Mouse (Mus musculus) stomach, postnatal 0 days (tissue): ENCODE measurements at regions not wholly inside any gene's neighbourhood (a gene's known extent, or its start where the extent isn't known, plus 50 kb on each side); places are given as distances from the start of the nearest gene placed in this dataset.

ENCODE experiments used
- ATAC-seq: fragments of 200-750 bp; cut with Nextera tagmentation; 2 replicates; pipeline ENCODE4 v1.8.0; 2017; ENCODE audit not compliant: low FRiP score, low TSS enrichment
- DNase-seq: peaks from one replicate; pipeline ENCODE4 v3.0.0-alpha.2; 2016; ENCODE audit warnings: low spot score
- H3K27ac ChIP-seq: fragments of 300-500 bp; sonication (generic); replicated peaks from 2 replicates; pipeline ENCODE4 v1.5.1; 2014; ENCODE audit warnings: mild to moderate bottlenecking, control low read depth
- H3K27me3 ChIP-seq: fragments of 300-500 bp; sonication (generic); 2 replicates; pipeline ENCODE4 v1.6.1; 2014; ENCODE audit warnings: low read length; ENCODE audit not compliant: control insufficient read depth, insufficient read depth
- H3K36me3 ChIP-seq: fragments of 300-500 bp; sonication (generic); 2 replicates; pipeline ENCODE4 v1.6.1; 2014; ENCODE audit warnings: low read length, mixed read lengths; ENCODE audit not compliant: control insufficient read depth, insufficient read depth
- H3K4me1 ChIP-seq: fragments of 300-500 bp; sonication (generic); replicated peaks from 2 replicates; pipeline ENCODE4 v1.6.1; 2014; ENCODE audit warnings: antibody characterized with exemption; ENCODE audit not compliant: control insufficient read depth, insufficient read depth
- H3K4me2 ChIP-seq: fragments of 300-500 bp; sonication (generic); replicated peaks from 2 replicates; pipeline ENCODE4 v1.6.1; 2014; ENCODE audit warnings: low read depth, mild to moderate bottlenecking, control low read depth, moderate library complexity
- H3K4me3 ChIP-seq: fragments of 300-500 bp; sonication (generic); 2 replicates; pipeline ENCODE4 v1.5.1; 2014; ENCODE audit warnings: low read depth, low read length, control low read depth
- H3K9ac ChIP-seq: fragments of 300-500 bp; sonication (generic); 2 replicates; pipeline ENCODE4 v1.6.1; 2014; ENCODE audit warnings: mild to moderate bottlenecking, low read length, control low read depth, mixed read lengths
- H3K9me3 ChIP-seq: fragments of 300-500 bp; sonication (generic); 2 replicates; pipeline ENCODE4 v1.6.1; 2016; ENCODE audit warnings: low read length; ENCODE audit not compliant: control insufficient read depth
- CTCF ChIP-seq: IDR thresholded peaks from 2 replicates; pipeline ENCODE4 v1.5.1; 2016; ENCODE audit warnings: antibody characterized with exemption, low read depth, mild to moderate bottlenecking, moderate library complexity
- EP300 ChIP-seq: optimal IDR thresholded peaks from 2 replicates; pipeline ENCODE3; 2016; ENCODE audit warnings: antibody characterized with exemption
- WGBS: fragments of 180-500 bp; shearing (Covaris S2); extraction: QIAGEN DNeasy Blood & Tissue Kit; methylation state at CpG from one replicate; pipeline ENCODE4 v1.1.7; 2014; 5-methylcytosine and 5-hydroxymethylcytosine counted together

- no peak for TF ChIP-seq EP300
- TF ChIP-seq CTCF: no peak
- H3K27ac ChIP-seq: no peak overlapping the region
- ATAC-seq (peak; percentile 84), DNase-seq (no peak)
- no peaks in the 10 kb centered on the region for H3K9me3 ChIP-seq
- no peaks in the 10 kb centered on the region for H3K36me3 ChIP-seq
- no peaks in the 10 kb centered on the region for H3K4me1 ChIP-seq
- no peaks in the 10 kb centered on the region for H3K27me3 ChIP-seq
- no peak overlapping the region for H3K4me3 ChIP-seq
- no peak overlapping the region for H3K9ac ChIP-seq
- H3K4me2 ChIP-seq: no peak overlapping the region
- 55% methylated on average over 1 of the region's 1 CpGs for WGBS
These were observed 137.1 kb upstream of the Marcks start for GRCm38 (mm10) chr10:37275857-37276256.

DNA sequence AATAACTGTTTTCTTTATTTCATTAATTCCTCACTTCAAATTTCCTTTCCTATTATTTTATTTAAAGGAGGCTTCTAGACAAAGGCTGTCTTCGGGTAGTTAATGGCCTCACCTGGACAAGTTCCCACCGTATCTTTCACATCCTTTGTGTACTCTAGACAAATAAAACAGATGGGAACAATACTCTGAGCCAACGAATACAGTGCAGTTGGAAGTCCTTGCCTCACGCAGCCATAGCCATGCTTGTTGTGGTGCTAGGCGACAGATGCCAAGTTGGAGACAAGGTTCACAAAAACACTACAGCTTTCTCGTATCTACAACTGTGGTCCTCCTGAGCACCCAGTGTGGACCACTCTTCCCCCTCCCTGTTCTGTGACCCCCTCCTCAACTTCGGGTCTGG lies 136.6 kb upstream of the Marcks start:
- Histone ChIP-seq H3K9ac (no peak overlapping the region), H3K4me1 (no peaks in the 10 kb centered on the region), H3K4me3 (no peak overlapping the region), H3K9me3 (no peaks in the 10 kb centered on the region), H3K36me3 (no peaks in the 10 kb centered on the region), H3K27ac (no peak overlapping the region), H3K27me3 (no peaks in the 10 kb centered on the region), H3K4me2 (no peak overlapping the region)
- ATAC-seq (peak; percentile 60; the same call in 1 of the 2 replicates), DNase-seq (peak; percentile 25)
- 49% methylated on average over 7 of the region's 7 CpGs for WGBS
- TF ChIP-seq EP300 (no peak), CTCF (no peak)

GRCm38 (mm10) chr10:37271967-37272366 lies 133.2 kb upstream of the Marcks start:
- no peak for DNase-seq
- Histone ChIP-seq H3K9ac (no peak overlapping the region), H3K4me3 (no peak overlapping the region), H3K9me3 (no peaks in the 10 kb centered on the region), H3K27ac (no peak overlapping the region), H3K4me1 (no peaks in the 10 kb centered on the region), H3K4me2 (no peak overlapping the region), H3K36me3 (no peaks in the 10 kb centered on the region), H3K27me3 (no peaks in the 10 kb centered on the region)
- WGBS: 65% methylated on average over 1 of the region's 1 CpGs
- TF ChIP-seq EP300 (no peak), CTCF (no peak)
- no peak for ATAC-seq

GRCm38 (mm10) chr10:37270236-37271000 lies 131.7 kb upstream of the Marcks start:
- TF ChIP-seq CTCF (no peak), EP300 (no peak)
- Histone ChIP-seq H3K4me1 (no peaks in the 10 kb centered on the region), H3K36me3 (no peaks in the 10 kb centered on the region), H3K9ac (no peak overlapping the region), H3K4me3 (no peak overlapping the region), H3K9me3 (no peaks in the 10 kb centered on the region), H3K27ac (no peak overlapping the region), H3K4me2 (no peak overlapping the region), H3K27me3 (no peaks in the 10 kb centered on the region)
- no peak for DNase-seq
- WGBS: 69% methylated on average over 10 of the region's 10 CpGs
- no peak for ATAC-seq

GRCm38 (mm10) chr10:37266909-37267308 lies 128.2 kb upstream of the Marcks start:
- WGBS: 54% methylated on average over 1 of the region's 1 CpGs
- peak; percentile 87 for ATAC-seq
- TF ChIP-seq EP300 (no peak), CTCF (no peak)

DNA sequence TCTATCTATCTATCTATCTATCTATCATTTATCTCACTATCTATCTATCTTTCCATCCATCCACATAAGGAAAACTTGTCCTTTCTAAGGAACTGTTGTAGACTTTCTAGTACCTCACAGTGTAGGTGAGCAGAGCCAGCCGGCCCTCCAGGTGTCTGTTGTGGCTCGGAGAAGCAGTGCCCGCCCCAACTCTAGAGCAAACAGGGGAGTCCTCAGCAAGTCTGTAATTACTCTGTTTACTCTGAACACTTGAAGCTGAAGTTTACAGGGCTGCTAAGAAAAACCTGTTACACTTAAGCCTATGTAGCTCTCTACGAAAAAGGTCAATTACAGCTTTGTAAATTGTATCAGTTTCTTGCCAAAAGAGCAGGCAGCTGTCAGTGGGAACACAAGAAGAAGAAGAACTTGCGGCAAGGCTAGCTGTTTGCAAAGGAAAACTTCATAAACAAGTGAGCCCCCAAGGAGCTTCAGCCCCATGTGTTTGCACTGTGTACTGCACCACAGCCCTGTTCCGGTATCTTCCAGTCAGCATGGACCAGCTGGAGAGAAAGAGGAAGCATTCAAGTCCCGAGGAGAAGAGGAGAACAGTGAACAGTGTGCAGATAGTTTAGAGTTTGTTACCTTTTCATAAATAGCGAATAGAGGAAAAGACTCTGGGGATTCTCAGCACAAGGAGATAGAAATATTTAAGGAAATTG lies 122.2 kb upstream of the Marcks start:
- H3K9me3 ChIP-seq: no peaks in the 10 kb centered on the region
- H3K27ac ChIP-seq: no peak overlapping the region
- no peaks in the 10 kb centered on the region for H3K36me3 ChIP-seq
- H3K4me3 ChIP-seq: no peak overlapping the region
- WGBS: 38% methylated on average over 8 of the region's 8 CpGs
- H3K9ac ChIP-seq: no peak overlapping the region
- ATAC-seq: no peak
- no peak for TF ChIP-seq EP300
- peak; percentile 45 for TF ChIP-seq CTCF
- DNase-seq: peak; percentile 35
- no peaks in the 10 kb centered on the region for H3K27me3 ChIP-seq
- no peaks in the 10 kb centered on the region for H3K4me1 ChIP-seq
- H3K4me2 ChIP-seq: no peak overlapping the region

More at GRCm38 (mm10) chr10:37266909-37267308, 128.2 kb upstream of the Marcks start:
- Histone ChIP-seq H3K27me3 (no peaks in the 10 kb centered on the region), H3K4me3 (no peak overlapping the region), H3K27ac (no peak overlapping the region), H3K36me3 (no peaks in the 10 kb centered on the region), H3K9me3 (no peaks in the 10 kb centered on the region), H3K4me1 (no peaks in the 10 kb centered on the region), H3K4me2 (no peak overlapping the region), H3K9ac (no peak overlapping the region)
- peak; percentile 35 for DNase-seq
